Mouse (Mus musculus) forebrain, embryonic 12.5 days (tissue): Measurements from ENCODE around the gene Unc93a2. TPM values are rescaled to one million over a fixed set of nuclear protein-coding genes. Genes with fewer than 3 reads are reported as not detected.
A peak's percentile ranks its signal among the peaks of the same experiment; 100 is the strongest.
"Not testable (repeated sequence)": the region's sequence is repeated elsewhere in the genome, so short reads cannot be mapped to it uniquely, and the experiment has no call there.

Source experiments
- ATAC-seq: fragments of 200-750 bp; cut with Nextera tagmentation; 2 replicates; pipeline ENCODE4 v1.8.0; 2017; ENCODE audit warnings: moderate TSS enrichment; ENCODE audit not compliant: low FRiP score
- H3K27ac ChIP-seq: fragments of 300-500 bp; sonication (generic); 2 replicates; pipeline ENCODE4 v1.5.1; 2016; ENCODE audit warnings: mild to moderate bottlenecking
- H3K27me3 ChIP-seq: fragments of 300-500 bp; sonication (generic); 2 replicates; pipeline ENCODE4 v1.6.1; 2016; ENCODE audit warnings: mild to moderate bottlenecking
- H3K36me3 ChIP-seq: fragments of 300-500 bp; sonication (generic); replicated peaks from 2 replicates; pipeline ENCODE4 v1.6.1; 2016; ENCODE audit warnings: mild to moderate bottlenecking
- H3K4me1 ChIP-seq: fragments of 300-500 bp; sonication (generic); 2 replicates; pipeline ENCODE4 v1.6.1; 2016
- H3K4me2 ChIP-seq: fragments of 300-500 bp; sonication (generic); 2 replicates; pipeline ENCODE4 v1.6.1; 2016; ENCODE audit warnings: mild to moderate bottlenecking, moderate library complexity
- H3K4me3 ChIP-seq: fragments of 300-500 bp; sonication (generic); replicated peaks from 2 replicates; pipeline ENCODE4 v1.5.1; 2016; ENCODE audit warnings: mild to moderate bottlenecking
- H3K9ac ChIP-seq: fragments of 300-500 bp; sonication (generic); 2 replicates; pipeline ENCODE4 v1.6.1; 2016; ENCODE audit warnings: mild to moderate bottlenecking
- H3K9me3 ChIP-seq: fragments of 300-500 bp; sonication (generic); 2 replicates; pipeline ENCODE4 v1.6.1; 2016
- WGBS: fragments of 180-500 bp; shearing (Covaris S2); methylation state at CpG from one replicate; pipeline ENCODE4 v1.1.7; 2016; 5-methylcytosine and 5-hydroxymethylcytosine counted together
- polyA plus RNA-seq: library from polyadenylated mRNA; unstranded; fragments of >200 nt; fragmentation: Nextera tagmentation; extraction: Ambion mirVana; gene quantifications from 2 replicates; pipeline ENCODE4 v1.2.1, GENCODE M21; 2016

Gene Unc93a2
- not detected in 2 replicates for polyA plus RNA-seq

DNA sequence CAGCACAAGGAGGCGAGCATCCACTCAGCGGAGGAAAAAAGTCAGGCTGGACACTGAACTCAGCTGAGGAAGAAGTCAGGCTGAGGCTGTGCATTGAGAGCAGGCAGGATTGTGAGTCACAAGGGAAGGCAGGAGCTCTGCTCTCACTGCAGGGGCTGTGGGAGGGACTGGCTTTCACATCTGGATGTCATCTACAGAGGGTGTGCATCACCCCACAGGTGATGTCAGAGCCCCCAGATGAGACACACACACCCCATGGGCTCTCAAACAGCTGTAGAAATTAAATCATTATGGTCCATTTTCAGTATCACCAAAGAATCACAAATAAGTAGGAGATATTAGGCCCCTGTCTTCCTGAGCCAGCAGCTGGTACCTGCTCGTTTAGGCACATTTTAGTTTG, at the start of gene Unc93a2:
Gene Unc93a2, minus strand, starts transcription at position 101 of the 400 bp plus-strand sequence.
- H3K27me3 ChIP-seq, ATAC-seq, H3K27ac ChIP-seq, H3K4me3 ChIP-seq, H3K4me1 ChIP-seq, H3K4me2 ChIP-seq, H3K9ac ChIP-seq, H3K9me3 ChIP-seq, H3K36me3 ChIP-seq: not testable (repeated sequence)
- WGBS, result 81% methylated on average over 3 of the region's 3 CpGs

DNA sequence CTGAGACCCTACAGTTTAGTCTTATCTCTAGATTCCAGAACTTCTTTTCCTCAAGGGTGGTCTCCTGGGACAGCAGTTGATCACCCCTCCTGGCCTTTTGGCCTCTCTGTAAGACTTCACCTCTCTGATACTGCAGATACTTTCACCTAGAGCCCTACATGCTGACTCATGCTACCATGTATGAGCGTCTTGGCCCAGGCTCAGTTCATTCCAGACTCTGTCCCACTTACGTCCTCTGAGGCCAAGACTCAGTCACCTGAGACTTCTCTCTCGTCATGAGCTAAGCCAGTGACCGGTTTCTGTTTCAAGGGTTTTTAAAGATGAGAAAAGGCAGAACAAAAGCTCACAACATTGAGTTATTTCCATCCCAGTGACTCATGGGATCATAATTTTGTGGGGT, 48.9 kb upstream of the Unc93a2 start:
- not testable (repeated sequence) for H3K9ac ChIP-seq, H3K36me3 ChIP-seq, H3K9me3 ChIP-seq, H3K4me1 ChIP-seq, H3K4me2 ChIP-seq, H3K27me3 ChIP-seq, H3K27ac ChIP-seq, ATAC-seq, H3K4me3 ChIP-seq
- WGBS, result 85% methylated on average over 4 of the region's 4 CpGs

DNA sequence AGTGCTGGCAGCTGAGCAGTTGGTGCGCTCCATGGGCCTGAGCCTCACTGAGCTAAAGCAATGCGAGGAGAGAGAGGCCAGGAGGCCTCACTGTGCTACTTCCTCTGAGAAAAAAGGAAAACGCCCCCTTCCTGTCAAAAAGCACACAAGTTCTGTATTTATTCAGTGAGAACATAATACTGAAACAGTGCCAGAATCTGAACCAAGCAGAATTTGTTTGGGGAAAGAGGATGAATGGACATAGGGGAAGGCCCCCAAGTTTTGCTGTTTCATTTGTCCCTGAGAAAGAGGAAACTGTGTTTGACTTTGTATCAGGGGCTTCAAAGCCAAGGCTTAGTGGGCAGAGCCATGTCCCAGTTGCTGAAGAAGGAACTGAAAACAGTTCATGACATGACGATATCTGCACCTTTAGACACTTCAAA, 45.0 kb upstream of the Unc93a2 start:
- not testable (repeated sequence) for H3K27me3 ChIP-seq, H3K9me3 ChIP-seq, H3K27ac ChIP-seq, H3K4me3 ChIP-seq, H3K4me2 ChIP-seq, H3K9ac ChIP-seq, H3K36me3 ChIP-seq, H3K4me1 ChIP-seq, ATAC-seq
- 75% methylated on average over 4 of the region's 4 CpGs for WGBS

DNA sequence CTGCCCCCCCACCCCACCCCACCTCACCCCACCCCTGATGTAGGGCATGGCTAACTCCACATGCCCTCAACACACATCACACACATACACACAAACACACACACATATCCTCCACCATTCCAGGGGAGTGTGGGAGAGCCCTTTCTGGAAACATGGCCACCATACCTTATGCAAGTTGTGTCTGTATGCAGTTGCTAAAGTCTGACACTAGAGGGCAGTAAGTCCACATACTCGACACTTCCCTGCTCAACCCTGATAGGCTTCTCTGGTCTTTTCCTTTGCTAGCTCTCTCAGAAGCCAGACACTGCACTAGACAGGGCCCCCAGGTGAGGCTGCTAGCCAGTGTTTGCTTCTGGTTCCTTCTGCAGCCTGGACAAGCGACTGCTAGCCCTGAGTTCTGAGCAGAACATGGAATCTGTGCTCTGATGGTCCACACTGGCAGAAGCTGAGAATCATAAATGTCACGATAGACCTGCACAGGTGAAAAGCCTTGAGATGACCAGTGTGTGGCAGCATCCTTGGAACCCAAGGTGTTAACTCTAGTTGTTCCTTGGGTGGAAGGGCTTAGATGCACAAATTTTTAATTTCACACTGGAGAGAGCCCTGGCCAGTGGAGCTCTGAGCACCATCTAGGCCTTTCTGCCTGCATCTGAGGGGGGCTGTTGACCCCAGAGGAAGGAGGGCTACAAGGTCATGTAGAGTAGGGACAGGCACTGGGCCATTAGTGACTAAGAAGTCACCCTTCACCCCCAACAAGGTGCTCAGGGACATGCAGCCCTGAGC, 35.1 kb upstream of the Unc93a2 start:
- not testable (repeated sequence) for H3K4me2 ChIP-seq, H3K27ac ChIP-seq, H3K27me3 ChIP-seq, H3K9me3 ChIP-seq, H3K36me3 ChIP-seq, H3K4me3 ChIP-seq, H3K9ac ChIP-seq, H3K4me1 ChIP-seq
- peak; percentile 75 for ATAC-seq
- 4% methylated on average over 2 of the region's 3 CpGs for WGBS

- not testable (repeated sequence) for H3K9ac ChIP-seq, H3K4me1 ChIP-seq, H3K9me3 ChIP-seq, H3K27ac ChIP-seq, H3K4me3 ChIP-seq, H3K36me3 ChIP-seq, ATAC-seq, H3K4me2 ChIP-seq, H3K27me3 ChIP-seq
- 90% methylated on average over 8 of the region's 9 CpGs for WGBS
Measured at GRCm38 (mm10) chr17:7414601-7415310, 29.5 kb upstream of the Unc93a2 start.

DNA sequence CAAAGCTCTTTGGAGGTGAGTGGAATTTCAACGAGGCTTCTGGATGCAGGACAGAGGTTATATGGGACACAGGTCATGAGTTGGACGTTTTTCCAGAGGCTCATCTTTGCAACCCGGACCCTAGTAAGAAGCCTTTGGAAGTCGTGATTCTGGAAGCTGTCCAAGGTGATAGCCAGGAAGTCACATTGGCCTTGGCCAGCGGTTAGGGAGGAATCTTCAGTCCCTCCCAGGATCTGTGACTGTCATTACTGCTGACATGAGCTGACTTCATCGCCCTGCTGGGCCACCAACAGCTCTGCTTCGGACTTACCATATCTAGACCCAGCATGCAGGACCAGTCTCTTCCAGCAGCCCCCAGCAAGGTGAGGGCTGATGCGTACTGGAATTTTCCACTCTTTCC, 28.1 kb upstream of the Unc93a2 start:
- H3K4me3 ChIP-seq, H3K4me2 ChIP-seq, ATAC-seq, H3K9me3 ChIP-seq, H3K27ac ChIP-seq, H3K36me3 ChIP-seq, H3K27me3 ChIP-seq, H3K9ac ChIP-seq, H3K4me1 ChIP-seq: not testable (repeated sequence)
- WGBS, result 87% methylated on average over 8 of the region's 8 CpGs

DNA sequence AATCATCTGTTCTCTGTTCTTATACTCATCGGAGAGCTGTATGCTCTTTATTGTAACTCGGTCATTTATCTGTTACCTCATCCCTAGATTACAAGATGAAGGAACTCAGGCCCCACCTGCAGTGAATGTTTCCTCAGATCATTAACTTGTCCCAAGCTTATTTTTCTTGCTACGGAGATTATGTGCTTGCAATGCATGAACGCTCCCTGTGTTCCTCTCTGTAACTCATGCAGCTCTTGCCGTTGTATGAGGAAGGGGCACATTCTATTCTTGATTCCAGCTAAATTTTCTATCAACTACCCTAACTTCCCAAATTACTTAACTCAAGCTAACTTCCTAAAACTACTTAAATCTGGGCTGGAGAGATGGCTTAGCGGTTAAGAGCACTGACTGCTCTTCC, 14.5 kb upstream of the Unc93a2 start:
- H3K9ac ChIP-seq, H3K9me3 ChIP-seq, H3K36me3 ChIP-seq, H3K4me2 ChIP-seq, H3K27me3 ChIP-seq, ATAC-seq, H3K4me1 ChIP-seq, H3K4me3 ChIP-seq, H3K27ac ChIP-seq: not testable (repeated sequence)
- 83% methylated on average over 6 of the region's 6 CpGs for WGBS

- H3K4me3 ChIP-seq, H3K27ac ChIP-seq, H3K9ac ChIP-seq, H3K9me3 ChIP-seq, H3K36me3 ChIP-seq, H3K27me3 ChIP-seq, ATAC-seq, H3K4me1 ChIP-seq, H3K4me2 ChIP-seq: not testable (repeated sequence)
- WGBS, result 93% methylated on average over 6 of the region's 6 CpGs
Measured at GRCm38 (mm10) chr17:7398198-7398847, 13.1 kb upstream of the Unc93a2 start.

GRCm38 (mm10) chr17:7397079-7397478, 11.8 kb upstream of the Unc93a2 start:
- 90% methylated on average over 13 of the region's 13 CpGs for WGBS
- H3K27me3 ChIP-seq, H3K9ac ChIP-seq, H3K27ac ChIP-seq, H3K36me3 ChIP-seq, H3K4me3 ChIP-seq, H3K4me1 ChIP-seq, ATAC-seq, H3K9me3 ChIP-seq, H3K4me2 ChIP-seq: not testable (repeated sequence)

GRCm38 (mm10) chr17:7396288-7396687, 11.0 kb upstream of the Unc93a2 start:
- not testable (repeated sequence) for H3K27ac ChIP-seq, H3K4me1 ChIP-seq, ATAC-seq, H3K27me3 ChIP-seq, H3K36me3 ChIP-seq, H3K9me3 ChIP-seq, H3K9ac ChIP-seq, H3K4me2 ChIP-seq, H3K4me3 ChIP-seq
- no CpG with 5 or more reads among the region's 2 CpGs for WGBS

- not testable (repeated sequence) for H3K4me1 ChIP-seq, H3K36me3 ChIP-seq, H3K27me3 ChIP-seq, H3K27ac ChIP-seq, H3K4me2 ChIP-seq, ATAC-seq, H3K9me3 ChIP-seq, H3K9ac ChIP-seq, H3K4me3 ChIP-seq
- WGBS, result 89% methylated on average over 8 of the region's 8 CpGs
Measured at GRCm38 (mm10) chr17:7395671-7396070, 10.4 kb upstream of the Unc93a2 start.

GRCm38 (mm10) chr17:7395116-7395515, 9.9 kb upstream of the Unc93a2 start:
- ATAC-seq, result not testable (repeated sequence)
- 84% methylated on average over 7 of the region's 7 CpGs for WGBS

More at GRCm38 (mm10) chr17:7395116-7395515, 9.9 kb upstream of the Unc93a2 start:
- H3K4me2 ChIP-seq, H3K9me3 ChIP-seq, H3K36me3 ChIP-seq, H3K4me3 ChIP-seq, H3K27ac ChIP-seq, H3K4me1 ChIP-seq, H3K27me3 ChIP-seq, H3K9ac ChIP-seq: not testable (repeated sequence)
